Mouse (Mus musculus) adrenal gland, postnatal 36 days (tissue): ENCODE measurements around the gene Calhm6. TPM values are rescaled to one million over a fixed set of nuclear protein-coding genes. Genes with fewer than 3 reads are reported as not detected.
A peak's percentile ranks its signal among the peaks of the same experiment; 100 is the strongest.

Source experiments
- DNase-seq, 2 experiments: peaks; one replicate each; pipeline ENCODE4 v3.0.0; 2021; ENCODE audit warnings: mixed read lengths in 1 of 2
- long read RNA-seq, 2 experiments: library from polyadenylated mRNA; stranded (forward); transcript quantifications; one replicate each; pipeline ENCODE4 v2.0.0; 2021; ENCODE audit warnings: borderline sequencing depth in 2 of 2
- total RNA-seq, 2 experiments: library from RNA; stranded (reverse); gene quantifications; 2 replicates each; pipeline ENCODE4 v1.2.3; 2021

Gene Calhm6
- total RNA-seq, result under 1 TPM; 0.66 to 0.76 TPM
- long read RNA-seq, experiment 1, partial matches to known transcripts, result 0 of 2 reads
- long read RNA-seq, experiment 1, other reads (novel, unspliced or antisense), result 0 of 2 reads
- long read RNA-seq, experiment 2, partial matches to known transcripts, result 0 of 1 reads
- long read RNA-seq, experiment 2, other reads (novel, unspliced or antisense), result 0 of 1 reads

GRCm38 (mm10) chr10:34127392-34128378 is at the start of gene Calhm6:
Gene Calhm6 (minus strand): TSS chr10:34127984.
- peak; percentile 40 to 62 for DNase-seq

- DNase-seq, result no peak
These were observed 48.3 kb upstream of the Calhm6 start for GRCm38 (mm10) chr10:34175870-34176606.

- no peak for DNase-seq
These were observed 45.0 kb upstream of the Calhm6 start for GRCm38 (mm10) chr10:34172663-34173282.

GRCm38 (mm10) chr10:34171660-34172059 is 43.9 kb upstream of the Calhm6 start:
- no peak for DNase-seq

GRCm38 (mm10) chr10:34171191-34171590 is 43.4 kb upstream of the Calhm6 start:
- no peak for DNase-seq

GRCm38 (mm10) chr10:34166971-34167370 is 39.2 kb upstream of the Calhm6 start:
- DNase-seq, result no peak

GRCm38 (mm10) chr10:34155796-34156554 is 28.2 kb upstream of the Calhm6 start:
- DNase-seq, result no peak

GRCm38 (mm10) chr10:34151827-34152226 is 24.0 kb upstream of the Calhm6 start:
- DNase-seq, result peak; percentile 9 to 21

- DNase-seq, result no peak
These were observed 22.7 kb upstream of the Calhm6 start for GRCm38 (mm10) chr10:34150454-34150853.

GRCm38 (mm10) chr10:34149772-34150171 is 22.0 kb upstream of the Calhm6 start:
- no peak for DNase-seq

- no peak for DNase-seq
These were observed 13.9 kb upstream of the Calhm6 start for GRCm38 (mm10) chr10:34141693-34142092.

GRCm38 (mm10) chr10:34139768-34140167 is 12.0 kb upstream of the Calhm6 start:
- DNase-seq, result peak in 1 of 2 experiments; percentile 18

- DNase-seq, result no peak
These were observed 10.2 kb upstream of the Calhm6 start for GRCm38 (mm10) chr10:34138027-34138426.

GRCm38 (mm10) chr10:34136432-34136831 is 8.6 kb upstream of the Calhm6 start:
- no peak for DNase-seq

GRCm38 (mm10) chr10:34131356-34131755 is 3.6 kb upstream of the Calhm6 start:
- no peak for DNase-seq

- peak; percentile 15 to 41 for DNase-seq
These were observed 607 bp upstream of the Calhm6 start for GRCm38 (mm10) chr10:34128391-34128790.

- DNase-seq, result no peak
These were observed 9.4 kb downstream of the Calhm6 start for GRCm38 (mm10) chr10:34118421-34118820.

- no peak for DNase-seq
These were observed 10.0 kb downstream of the Calhm6 start for GRCm38 (mm10) chr10:34117770-34118169.

GRCm38 (mm10) chr10:34117131-34117530 is 10.7 kb downstream of the Calhm6 start:
- no peak for DNase-seq

- DNase-seq, result no peak
These were observed 15.6 kb downstream of the Calhm6 start for GRCm38 (mm10) chr10:34111964-34112738.
